Mouse (Mus musculus) bone marrow, adult 2 months (tissue): Measurements from ENCODE around the gene Pramef12. TPM values are rescaled to one million over a fixed set of nuclear protein-coding genes. Genes with fewer than 3 reads are reported as not detected.

ENCODE experiments used
- H3K27ac ChIP-seq: fragments of 200-500 bp; 2 replicates; pipeline ENCODE4 v1.5.1; 2012; ENCODE audit warnings: low read depth, mild to moderate bottlenecking, control low read depth, inconsistent platforms, low read length; ENCODE audit not compliant: control insufficient read depth, poor library complexity, insufficient read depth
- H3K4me1 ChIP-seq: fragments of 200-500 bp; 2 replicates; pipeline ENCODE4 v1.6.1; 2011; ENCODE audit warnings: low read length; ENCODE audit not compliant: control insufficient read depth, insufficient read depth
- H3K4me3 ChIP-seq: fragments of 200-500 bp; replicated peaks from 2 replicates; pipeline ENCODE3; 2011; ENCODE audit warnings: mild to moderate bottlenecking, low read depth, low read length, control low read depth; ENCODE audit not compliant: control insufficient read depth
- CTCF ChIP-seq: fragments of 200-500 bp; IDR thresholded peaks from 2 replicates; pipeline ENCODE4 v1.5.1; 2011; ENCODE audit warnings: low read length, control low read depth; ENCODE audit not compliant: control insufficient read depth, insufficient read depth
- POLR2A ChIP-seq: fragments of 200-500 bp; IDR thresholded peaks from 2 replicates; pipeline ENCODE4 v1.6.1; 2011; ENCODE audit warnings: low read depth, mild to moderate bottlenecking, control low read depth, low read length, borderline replicate concordance; ENCODE audit not compliant: control insufficient read depth
- WGBS: fragments of 180-500 bp; shearing (Covaris S2); methylation state at CpG from one replicate; pipeline ENCODE4 v1.1.7; 2018; 5-methylcytosine and 5-hydroxymethylcytosine counted together
- polyA plus RNA-seq: library from polyadenylated mRNA; stranded (reverse); fragments of >200 nt; gene quantifications from 2 replicates; pipeline ENCODE4 v1.2.4, GENCODE M21; 2011; ENCODE audit warnings: low replicate concordance; ENCODE audit not compliant: missing spikeins, insufficient read depth, insufficient read length

The Pramef12 gene
- 2.0 TPM in 1 of 2 replicates, not detected in the other for polyA plus RNA-seq

- 84% methylated on average over 9 of the region's 9 CpGs for WGBS
- Histone ChIP-seq H3K4me1 (no peaks in the 10 kb centered on the region), H3K4me3 (no peak within 1 kb of the TSS), H3K27ac (no peak within 1 kb of the TSS)
- TF ChIP-seq POLR2A: no peak
- TF ChIP-seq CTCF: no peak
These were observed at the start of gene Pramef12 for GRCm38 (mm10) chr4:144408290-144408689. TSS of gene Pramef12 (minus strand) at chr4:144408464.

DNA sequence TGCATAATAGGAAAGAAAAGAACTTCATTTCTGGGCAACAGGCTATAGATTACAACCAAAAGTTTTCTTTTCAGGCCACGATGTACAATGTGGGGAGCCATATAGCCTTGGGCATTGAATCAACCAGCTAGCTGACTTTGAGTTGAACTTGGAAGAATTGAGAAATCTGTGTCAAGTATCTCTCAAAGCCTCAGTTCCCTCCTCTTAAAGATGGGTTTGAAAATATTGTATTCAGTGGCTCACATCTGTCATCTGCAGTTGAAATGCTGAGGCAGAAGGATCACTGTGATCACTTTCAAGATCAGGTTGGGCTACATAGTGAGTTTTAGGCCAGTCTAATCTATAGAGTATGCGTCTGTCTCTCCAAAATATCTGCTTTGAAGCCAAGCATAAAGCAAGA lies 45.0 kb upstream of the Pramef12 start, which contains the start of gene Gm9944:
Gene Gm9944 (minus strand): TSS at position 101 of the 400 bp plus-strand sequence.
- WGBS: 66% methylated on average over 2 of the region's 2 CpGs
- no peak for TF ChIP-seq POLR2A
- TF ChIP-seq CTCF: no peak
- H3K27ac ChIP-seq: no peak within 1 kb of the TSS
- H3K4me3 ChIP-seq: no peak within 1 kb of the TSS
- no peaks in the 10 kb centered on the region for H3K4me1 ChIP-seq

DNA sequence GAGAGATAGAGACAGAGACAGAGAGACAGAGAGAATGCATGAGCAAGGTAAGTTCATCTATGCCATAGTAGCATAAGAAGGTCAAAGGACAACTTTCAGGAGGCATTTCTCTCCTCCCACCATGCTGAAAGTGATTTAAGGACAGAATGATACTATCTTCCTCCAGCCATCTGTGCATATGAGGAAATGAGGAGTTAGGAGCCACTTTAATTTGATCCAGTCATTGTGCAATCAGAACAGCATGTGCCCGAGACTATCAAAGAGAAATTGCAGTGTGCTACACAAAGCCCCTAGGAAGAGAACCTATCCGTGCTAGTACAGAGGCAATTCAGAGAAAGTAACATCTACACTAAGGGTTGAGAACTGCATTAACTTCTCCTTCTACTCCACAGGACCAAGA lies 40.3 kb upstream of the Pramef12 start:
- Histone ChIP-seq H3K4me1 (no peaks in the 10 kb centered on the region), H3K4me3 (no peak overlapping the region), H3K27ac (no peak overlapping the region)
- TF ChIP-seq CTCF: no peak
- 27% methylated on average over 2 of the region's 2 CpGs for WGBS

DNA sequence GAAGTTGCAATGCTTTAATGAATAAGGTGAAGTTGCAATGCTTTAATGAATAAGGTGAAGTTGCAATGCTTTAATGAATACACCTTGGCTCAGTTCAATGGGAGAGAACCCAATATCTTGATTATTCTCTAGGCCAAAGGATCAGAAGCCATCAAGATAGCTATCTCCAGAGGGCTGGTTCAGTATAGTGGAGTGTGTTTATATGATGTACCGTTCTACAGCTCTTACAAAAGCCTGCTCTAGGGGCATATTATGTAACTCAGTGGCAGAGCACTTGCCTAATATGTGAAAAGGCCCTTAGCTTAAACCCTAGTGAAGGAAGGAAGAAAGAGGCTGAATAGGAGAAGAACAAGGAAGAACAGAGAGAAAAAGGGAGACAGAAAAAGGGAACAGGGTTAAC lies 33.3 kb upstream of the Pramef12 start:
- Histone ChIP-seq H3K4me1 (no peaks in the 10 kb centered on the region), H3K4me3 (no peak overlapping the region), H3K27ac (no peak overlapping the region)
- TF ChIP-seq CTCF: no peak
- TF ChIP-seq POLR2A: no peak
- 45% methylated on average over 1 of the region's 1 CpGs for WGBS

DNA sequence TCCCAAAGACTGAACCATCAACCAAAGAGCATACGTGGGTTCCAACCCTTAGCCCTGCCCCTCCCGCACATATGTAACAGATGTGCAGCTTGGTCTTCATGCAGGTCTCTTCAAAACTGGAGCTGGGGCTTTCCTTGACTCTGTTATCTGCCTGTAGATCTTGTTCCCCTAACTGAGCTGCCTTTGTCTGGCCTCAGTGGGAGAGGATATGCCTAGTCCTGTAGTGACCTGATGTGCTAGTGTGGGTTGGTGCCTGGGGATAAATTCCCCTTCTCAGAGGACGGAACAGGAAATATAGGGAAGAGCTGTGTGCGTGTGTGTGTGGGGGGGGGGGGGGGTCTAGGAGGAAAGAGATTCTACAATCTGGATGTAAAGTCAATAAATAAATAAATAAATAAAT lies 32.8 kb upstream of the Pramef12 start:
- Histone ChIP-seq H3K27ac (no peak overlapping the region), H3K4me3 (no peak overlapping the region), H3K4me1 (no peaks in the 10 kb centered on the region)
- WGBS: 66% methylated on average over 4 of the region's 4 CpGs
- TF ChIP-seq POLR2A (no peak), CTCF (no peak)

- Histone ChIP-seq H3K4me3 (no peak within 1 kb of the TSS), H3K4me1 (no peaks in the 10 kb centered on the region), H3K27ac (no peak within 1 kb of the TSS)
- TF ChIP-seq POLR2A: no peak
- TF ChIP-seq CTCF: no peak
These were observed 30.4 kb upstream of the Pramef12 start, which contains the start of gene 1700012P22Rik for GRCm38 (mm10) chr4:144438672-144439071. TSS of gene 1700012P22Rik (minus strand) at chr4:144438772.

DNA sequence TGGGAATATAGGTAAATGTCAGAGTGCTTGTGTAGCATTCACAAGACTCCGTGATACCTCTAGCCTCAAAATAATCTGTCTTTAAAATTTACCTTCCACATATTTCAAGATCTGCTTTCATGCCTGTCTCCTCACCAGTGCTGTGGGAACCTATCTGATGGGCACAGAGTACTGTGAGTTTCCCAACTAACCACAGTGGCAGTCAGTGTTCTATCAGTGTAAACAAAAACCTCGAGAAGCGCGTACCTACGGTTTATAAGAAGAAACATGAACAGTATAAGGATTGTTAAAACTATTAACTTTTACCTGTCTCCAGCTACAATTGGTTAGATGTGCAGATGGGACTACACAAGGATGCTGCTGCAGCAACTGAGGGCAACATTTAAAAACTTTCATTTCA lies 25.0 kb upstream of the Pramef12 start:
- 70% methylated on average over 5 of the region's 5 CpGs for WGBS
- no peaks in the 10 kb centered on the region for H3K4me1 ChIP-seq
- H3K4me3 ChIP-seq: no peak overlapping the region
- TF ChIP-seq POLR2A: no peak
- no peak for TF ChIP-seq CTCF
- H3K27ac ChIP-seq: no peak overlapping the region

DNA sequence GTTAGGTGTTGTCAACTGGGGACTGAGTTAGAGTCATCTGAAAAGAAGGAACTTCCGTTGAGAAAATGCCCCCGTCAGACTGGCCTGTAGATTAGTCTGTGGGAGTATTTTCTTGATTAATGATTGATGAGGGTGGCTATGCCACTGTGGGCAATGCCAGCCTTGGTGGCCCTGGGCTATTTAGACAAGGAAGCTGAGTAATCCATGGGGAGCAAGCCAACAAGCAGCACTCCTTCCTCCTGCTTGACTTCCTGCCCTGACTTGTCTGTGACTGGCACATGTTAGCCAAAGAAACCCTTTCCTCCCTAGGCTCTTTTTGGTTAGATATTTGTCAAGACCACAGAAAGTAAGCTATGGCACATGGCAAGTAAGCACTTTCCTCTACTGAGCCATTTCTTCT lies 22.5 kb upstream of the Pramef12 start:
- Histone ChIP-seq H3K4me1 (no peaks in the 10 kb centered on the region), H3K27ac (no peak overlapping the region), H3K4me3 (no peak overlapping the region)
- WGBS: 70% methylated on average over 2 of the region's 2 CpGs
- TF ChIP-seq CTCF: no peak
- no peak for TF ChIP-seq POLR2A

DNA sequence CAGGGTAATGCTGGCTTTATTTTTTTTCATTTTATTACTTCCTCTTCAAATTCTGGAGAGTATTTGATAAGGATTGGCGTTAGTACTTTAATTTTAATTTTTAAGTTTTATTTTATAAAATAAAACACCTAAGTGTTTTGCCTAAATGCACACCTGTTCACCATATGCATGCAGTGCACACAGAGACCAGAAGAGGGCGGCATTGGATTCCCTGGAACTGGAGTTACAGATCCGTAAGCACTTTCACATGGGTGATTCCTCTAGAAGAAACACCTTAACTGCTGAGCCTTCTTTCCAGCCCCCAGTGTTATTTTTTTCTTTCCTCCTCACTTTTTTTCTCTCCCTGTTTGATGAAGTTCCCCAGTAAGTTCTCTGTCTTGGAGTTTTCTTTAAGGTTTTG lies 20.6 kb upstream of the Pramef12 start:
- Histone ChIP-seq H3K27ac (no peak overlapping the region), H3K4me1 (no peaks in the 10 kb centered on the region), H3K4me3 (no peak overlapping the region)
- WGBS: 20% methylated on average over 3 of the region's 3 CpGs
- TF ChIP-seq CTCF: no peak
- no peak for TF ChIP-seq POLR2A

DNA sequence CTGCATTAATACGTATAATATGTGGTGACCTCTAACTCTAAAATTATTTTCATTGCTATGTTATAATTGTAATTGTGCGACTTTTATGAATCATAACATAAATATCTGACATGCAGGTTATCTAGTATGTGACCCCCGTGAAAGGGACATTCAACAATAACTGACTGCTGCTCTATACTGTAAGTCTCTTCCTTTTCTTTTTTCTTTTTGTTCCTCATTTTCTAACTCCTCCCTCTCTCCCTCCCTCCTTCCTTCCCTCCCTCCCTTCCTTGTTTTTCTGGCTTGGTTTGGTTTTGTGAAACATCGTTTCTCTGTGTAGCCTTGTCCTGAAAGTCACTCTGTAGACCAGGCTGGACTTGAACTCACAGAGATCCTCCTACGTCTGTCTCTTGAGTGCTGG lies 16.3 kb upstream of the Pramef12 start:
- no peaks in the 10 kb centered on the region for H3K4me1 ChIP-seq
- H3K27ac ChIP-seq: no peak overlapping the region
- no peak overlapping the region for H3K4me3 ChIP-seq
- WGBS: 43% methylated on average over 5 of the region's 5 CpGs
- TF ChIP-seq POLR2A (no peak), CTCF (no peak)
